21 mouse cellular contexts compared by ENCODE assay signal in genomic region chrX:8024795-8025194, GRCm38 (mm10). TPM values are rescaled to one million over a fixed set of nuclear protein-coding genes. Genes with fewer than 3 reads are reported as not detected.
"Had no signal": no experiment of that assay in that cellular context is flagged by ENCODE, and none has a peak within 500 bp of the region (broad histone marks: within the 10 kb centered on the region; RNA-seq: fewer than 3 reads in every experiment).

No protein-coding gene starts in this region.

- H3K9me3 ChIP-seq: limb, embryonic 15.5 days; liver, embryonic 15.5 days; megakaryocyte, embryonic 14.5 days; midbrain, embryonic 12.5 days; neural tube, embryonic 13.5 days had no signal

- ATAC-seq: midbrain, embryonic 16.5 days had no signal

- H3K27ac ChIP-seq: kidney, postnatal 0 days; left cerebral cortex, adult 2 months; limb, embryonic 15.5 days; liver, embryonic 15.5 days; macrophage; midbrain, embryonic 12.5 days; neural tube, embryonic 13.5 days had no signal

- H3K36me3 ChIP-seq: limb, embryonic 15.5 days; liver, embryonic 15.5 days; midbrain, embryonic 12.5 days; neural tube, embryonic 13.5 days had no signal

- H3K4me2 ChIP-seq: limb, embryonic 15.5 days; liver, embryonic 15.5 days; lung, embryonic 14.5 days; midbrain, embryonic 12.5 days; neural tube, embryonic 13.5 days had no signal

- H3K4me3 ChIP-seq: left cerebral cortex, adult 2 months; limb, embryonic 15.5 days; liver, embryonic 15.5 days; megakaryocyte, embryonic 14.5 days; midbrain, embryonic 12.5 days; neural tube, embryonic 13.5 days had no signal

- H3K9ac ChIP-seq: limb, embryonic 15.5 days; liver, embryonic 15.5 days; lung, embryonic 14.5 days; midbrain, embryonic 12.5 days; neural tube, embryonic 13.5 days had no signal

- DNase-seq: kidney, adult 11 months; kidney, adult 9 months; kidney, postnatal 36 days; lung, embryonic 14.5 days; lung, postnatal 10 days; right cerebral cortex, postnatal 14 days; thymus, postnatal 4 days had no signal

- H3K4me1 ChIP-seq: limb, embryonic 15.5 days; liver, embryonic 15.5 days; midbrain, embryonic 12.5 days; neural tube, embryonic 13.5 days had no signal

- H3K27me3 ChIP-seq: limb, embryonic 15.5 days; liver, embryonic 15.5 days; midbrain, embryonic 12.5 days; neural tube, embryonic 13.5 days had no signal

RNA-seq across cellular contexts. Expression of gene Glod5, which starts 6.5 kb away (rescaled TPM):
- total RNA-seq: left cerebral cortex, postnatal 25 days had no signal
- polyA plus RNA-seq: limb, embryonic 11.5 days; limb, embryonic 15.5 days; lung, embryonic 14.5 days; macrophage; midbrain, embryonic 12.5 days; neural tube, embryonic 13.5 days; spleen, adult 2 months had no signal

RNA-seq across cellular contexts. Expression of gene Gata1, which starts 46.9 kb away (rescaled TPM):
- total RNA-seq: layer of hippocampus, adult 18-20 months; layer of hippocampus, postnatal 10 days; left cerebral cortex, adult 2 months; left cerebral cortex, postnatal 25 days had no signal
